Mouse (Mus musculus) adrenal gland, adult 2 months (tissue): ENCODE data around the gene Wnt7a. TPM values are rescaled to one million over a fixed set of nuclear protein-coding genes. Genes with fewer than 3 reads are reported as not detected.

Source experiments
- DNase-seq: peaks from one replicate; pipeline ENCODE4 v3.0.0; 2021
- polyA plus RNA-seq: library from polyadenylated mRNA; depleted of rRNA; stranded (reverse); fragments of >200 nt; gene quantifications from 2 replicates; pipeline ENCODE4 v1.2.3, GENCODE M21; 2012; rRNA removed
- total RNA-seq, 2 experiments: library from RNA; stranded (reverse); gene quantifications; 2 replicates each; pipeline ENCODE4 v1.2.3; 2021

Wnt7a gene
- total and polyA plus RNA-seq, 3 experiments: not detected

- no peak for DNase-seq
These were observed 71.4 kb downstream of the Wnt7a start for GRCm38 (mm10) chr6:91339612-91340246.

GRCm38 (mm10) chr6:91335470-91335869, 75.7 kb downstream of the Wnt7a start:
- no peak for DNase-seq

DNA sequence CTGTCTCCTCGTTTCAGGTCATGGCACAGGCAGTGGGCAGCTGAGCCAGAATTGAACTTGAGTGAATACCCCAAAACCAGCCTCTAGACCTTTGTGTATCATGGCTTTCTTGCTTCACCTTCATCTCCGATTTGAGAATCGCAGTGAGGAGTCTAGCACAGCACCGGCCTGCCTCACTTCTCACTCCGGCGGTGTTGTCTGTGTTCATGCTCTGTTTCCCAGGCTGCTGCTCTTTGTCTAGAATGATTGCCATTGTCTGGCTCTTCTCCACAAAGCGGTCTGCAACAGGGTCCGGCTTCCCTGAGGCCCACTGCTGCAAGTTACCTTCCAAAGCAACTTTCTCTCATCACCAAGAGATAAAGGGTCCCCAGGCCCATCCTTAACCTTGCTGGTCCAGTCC, 79.3 kb downstream of the Wnt7a start:
- no peak for DNase-seq

- DNase-seq: no peak
These were observed 85.6 kb downstream of the Wnt7a start for GRCm38 (mm10) chr6:91325556-91325955.

DNA sequence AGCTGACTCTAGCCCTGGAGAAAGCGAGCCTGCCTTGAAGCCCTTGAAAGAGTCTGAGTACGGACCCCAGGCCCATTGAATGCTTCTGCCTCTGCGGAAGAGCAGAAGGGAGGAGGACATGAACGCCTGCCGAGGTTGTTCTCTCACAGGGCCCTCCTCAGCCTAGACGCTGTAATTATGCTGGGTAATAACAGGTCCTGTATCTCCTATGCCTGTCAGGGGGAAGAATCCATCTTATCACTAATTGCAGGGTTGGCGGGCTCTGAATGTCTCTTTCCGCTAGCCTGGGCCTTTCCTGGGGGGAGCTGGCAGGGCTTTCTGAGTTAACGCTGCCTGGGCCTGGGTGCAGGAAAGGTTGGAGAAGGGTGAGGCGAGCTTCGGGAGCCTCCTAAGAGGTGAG, 86.4 kb downstream of the Wnt7a start:
- no peak for DNase-seq

GRCm38 (mm10) chr6:91322001-91322772, 89.0 kb downstream of the Wnt7a start:
- DNase-seq: no peak

Other genes with a start within 250 kb of the Wnt7a start
- 10 to 100 TPM in 1 of 2 experiments, 1 to 10 TPM in 1; 9.7 to 17.9 TPM for gene Fbln2, start 198.9 kb downstream of the Wnt7a start, total RNA-seq
- gene Fbln2, start 198.9 kb downstream of the Wnt7a start, polyA plus RNA-seq: 22.7 and 26.6 TPM in 2 replicates
- 10 to 100 TPM; 16.1 to 17.8 TPM for gene Chchd4, start 62.2 kb upstream of the Wnt7a start, total RNA-seq
- 4.2 and 5.1 TPM in 2 replicates for gene Chchd4, start 62.2 kb upstream of the Wnt7a start, polyA plus RNA-seq
- gene Tmem43, start 62.3 kb upstream of the Wnt7a start, total RNA-seq: 10 to 100 TPM; 40.0 to 54.5 TPM
- 39.5 and 48.4 TPM in 2 replicates for gene Tmem43, start 62.3 kb upstream of the Wnt7a start, polyA plus RNA-seq
- 10 to 100 TPM; 13.3 to 19.3 TPM for gene Xpc, start 104.5 kb upstream of the Wnt7a start, total RNA-seq
- 4.1 and 4.5 TPM in 2 replicates for gene Xpc, start 104.5 kb upstream of the Wnt7a start, polyA plus RNA-seq
- gene Lsm3, start 104.6 kb upstream of the Wnt7a start, total RNA-seq: 10 to 100 TPM; 38.3 to 40.4 TPM
- gene Lsm3, start 104.6 kb upstream of the Wnt7a start, polyA plus RNA-seq: 5.2 and 7.3 TPM in 2 replicates